Mouse (Mus musculus) cortical plate, adult 2 months (tissue): Measurements from ENCODE around the gene Lrrc36.

Source experiments
- CTCF ChIP-seq: fragments of 200-500 bp; IDR thresholded peaks from 2 replicates; pipeline ENCODE4 v1.5.1; 2011; ENCODE audit warnings: mild to moderate bottlenecking, control low read depth, low read length; ENCODE audit not compliant: insufficient read depth; ENCODE audit errors: extremely low read depth
- POLR2A ChIP-seq: fragments of 200-500 bp; IDR thresholded peaks from 2 replicates; pipeline ENCODE4 v1.6.1; 2011; ENCODE audit warnings: mild to moderate bottlenecking, low read length, control low read depth; ENCODE audit not compliant: insufficient read depth; ENCODE audit errors: extremely low read depth

- TF ChIP-seq CTCF: peak; percentile 32
- TF ChIP-seq POLR2A: no peak
Measured at GRCm38 (mm10) chr8:105483212-105484029, 70.0 kb downstream of the Lrrc36 start.
